Mouse (Mus musculus): ENCODE results near the gene Cpm.

DNA sequence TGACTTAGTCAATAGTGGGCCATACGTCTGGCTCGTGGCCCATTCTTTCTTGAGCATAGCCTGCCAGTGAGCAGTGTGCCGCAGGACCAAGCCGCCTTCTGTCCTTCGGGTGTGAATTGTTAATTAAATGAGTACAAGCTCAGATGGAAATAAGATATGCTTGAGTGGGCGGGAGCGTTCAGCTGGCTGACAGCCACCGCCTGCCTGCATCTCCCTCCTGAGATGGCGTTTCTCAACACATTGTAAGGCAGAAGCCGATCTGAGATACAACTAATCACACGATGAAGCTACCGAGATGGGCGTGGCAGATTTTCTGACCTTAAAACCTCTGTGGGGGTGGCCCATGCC, 17.8 kb downstream of the Cpm start:
- TF ChIP-seq CTCF (IDR thresholded peaks at IDR 0.05; ENCODE audit: low read depth, low read length) (no peak), TAL1 (conservative IDR thresholded peaks at IDR 0.05; ENCODE audit: low read depth, low read length) (no peak)
